Mouse (Mus musculus): ENCODE measurements around the gene Eml4. TPM values are rescaled to one million over a fixed set of nuclear protein-coding genes. Genes with fewer than 3 reads are reported as not detected.

Eml4 gene
- polyA plus RNA-seq (2012; rRNA removed): 41.6 and 44.2 TPM in 2 replicates

DNA sequence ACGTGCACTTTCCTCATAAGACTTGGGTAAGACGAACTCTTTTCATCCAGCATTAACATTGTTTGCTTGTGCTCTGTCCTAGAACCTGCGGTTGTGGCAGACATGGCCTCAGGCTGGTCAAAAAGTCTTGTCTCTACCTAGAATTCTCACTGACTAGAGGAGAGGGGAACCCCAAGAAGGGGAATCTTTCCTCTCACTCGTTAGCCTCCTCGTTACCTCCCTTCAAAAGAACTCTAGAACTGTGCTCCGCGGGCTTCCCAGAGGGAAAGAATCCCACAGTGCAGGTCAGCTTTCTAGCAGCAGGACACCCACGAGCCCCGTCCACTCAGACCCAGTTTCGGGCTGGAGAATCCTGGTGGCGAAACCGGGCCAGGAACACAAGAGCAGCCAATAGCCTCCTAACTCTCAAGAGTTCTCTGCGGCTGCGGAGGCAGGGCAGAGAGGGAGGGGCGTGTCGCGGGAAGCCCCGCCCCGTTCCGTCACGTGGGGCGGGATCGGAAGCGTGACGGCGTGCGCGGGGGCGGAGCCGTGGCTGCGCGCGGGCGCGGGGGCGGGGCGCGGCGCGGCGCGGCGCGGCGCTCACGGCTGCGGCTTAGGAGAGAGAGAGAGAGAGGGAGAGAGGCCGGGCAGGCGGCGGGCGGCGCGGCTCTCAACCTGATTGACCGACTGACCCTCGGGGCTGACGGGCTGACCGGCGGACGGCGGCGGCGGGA, at the start of gene Eml4:
Eml4 (plus strand) TSS at position 553 of the 713 bp plus-strand sequence.

DNA sequence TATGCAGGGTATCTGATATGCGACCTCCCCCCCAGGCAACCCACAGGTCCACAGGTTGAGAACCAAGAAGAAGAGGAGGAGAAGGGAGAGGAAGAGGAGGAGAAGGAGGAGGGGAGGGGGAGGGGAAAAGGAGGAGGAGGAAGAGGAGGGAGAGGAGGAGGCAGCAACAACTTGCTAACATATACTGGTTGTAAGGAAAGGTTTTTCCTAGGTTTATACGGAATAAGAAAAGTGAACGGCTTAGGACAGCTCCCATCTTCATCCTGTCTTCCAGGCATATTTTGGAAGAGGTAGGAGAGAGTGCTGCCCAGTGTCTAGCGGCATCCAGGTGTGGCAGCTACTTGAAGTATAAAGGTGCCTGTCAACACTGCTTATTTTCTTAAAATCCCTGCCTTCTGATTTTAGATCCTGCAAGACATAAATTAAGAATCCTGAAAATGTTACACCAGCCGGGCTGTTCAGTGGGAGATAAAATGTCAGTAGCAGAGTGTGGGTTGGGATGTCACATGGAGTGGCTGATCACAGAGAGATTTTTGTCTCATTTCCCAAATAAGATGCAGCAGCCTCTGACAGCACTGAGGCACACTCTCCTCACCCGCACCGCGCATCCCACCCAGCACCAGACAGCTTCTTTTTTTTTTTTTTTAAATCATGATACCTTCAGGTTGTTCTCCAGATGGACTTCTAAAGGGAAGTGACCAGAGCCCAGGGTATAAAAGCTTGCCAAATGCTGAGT, 166.7 kb downstream of the Eml4 start, which contains the start of gene Cox7a2l:
Cox7a2l (minus strand) TSS at position 51 of the 736 bp plus-strand sequence.

Other genes with a start within 250 kb of the Eml4 start
- gene Pkdcc, start 135.6 kb upstream of the Eml4 start, polyA plus RNA-seq (2012; rRNA removed): 41.1 and 54.7 TPM in 2 replicates
- 274 and 275 TPM in 2 replicates for gene Cox7a2l, start 166.4 kb downstream of the Eml4 start, polyA plus RNA-seq (2012; rRNA removed)